Mouse (Mus musculus): ENCODE measurements around the gene Avpr2. TPM values are rescaled to one million over a fixed set of nuclear protein-coding genes. Genes with fewer than 3 reads are reported as not detected.

Avpr2 gene
- 0.18 TPM in 1 of 2 replicates, not detected in the other for polyA plus RNA-seq (2012; ENCODE audit: low replicate concordance)

DNA sequence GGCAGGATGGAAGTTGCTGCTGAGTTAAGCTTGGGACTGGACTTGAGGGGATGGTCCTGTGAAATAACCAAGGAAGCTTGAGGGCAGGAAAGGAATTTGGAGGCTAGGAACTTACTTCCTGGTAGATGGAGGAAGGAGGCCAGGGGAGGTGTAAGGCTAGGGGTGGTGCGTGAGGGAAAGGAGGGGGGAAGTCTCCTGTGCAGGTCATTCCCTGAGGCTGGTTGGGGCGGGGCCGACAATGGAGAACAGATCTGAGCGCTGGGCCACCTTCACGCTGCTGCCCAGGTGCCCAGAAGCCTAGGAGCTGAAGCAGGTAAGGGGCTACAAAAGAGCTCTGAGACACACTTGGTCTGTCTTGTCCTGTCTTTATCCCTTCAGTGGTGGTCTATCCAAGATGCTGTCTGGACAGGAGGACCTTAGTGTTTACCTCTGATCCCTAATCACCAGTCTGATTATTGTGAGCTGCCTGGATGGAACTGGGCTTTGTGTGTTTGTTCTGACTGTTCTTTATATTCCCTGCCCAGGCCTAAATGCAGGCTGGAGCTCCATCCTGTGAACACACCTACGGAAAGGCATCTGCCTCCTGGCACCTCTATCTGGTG is at the start of gene Avpr2:
Gene Avpr2, plus strand, starts transcription at position 552 of the 602 bp plus-strand sequence.

DNA sequence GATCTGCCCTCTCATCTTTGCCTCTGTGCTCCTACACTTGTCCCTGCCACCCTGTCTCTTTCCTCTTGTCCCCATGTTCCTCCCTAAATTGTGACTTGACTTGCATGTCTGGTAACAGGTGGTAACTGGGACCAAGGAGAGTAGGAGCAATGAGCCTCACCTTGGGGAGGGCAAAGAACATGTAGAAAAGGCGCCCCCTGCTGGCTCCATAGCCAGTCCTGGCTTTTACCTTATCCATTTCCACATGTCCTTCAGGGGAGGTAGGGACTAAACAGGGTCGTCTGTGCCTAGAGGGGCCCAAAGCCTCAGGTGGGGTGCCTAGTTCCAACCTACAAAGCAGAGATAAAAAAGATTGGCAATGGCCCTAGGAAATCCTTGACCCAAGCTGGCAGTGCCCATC is 3.8 kb downstream of the Avpr2 start, which contains the start of gene L1cam:
Gene L1cam, minus strand, starts transcription at position 387 of the 400 bp plus-strand sequence.

DNA sequence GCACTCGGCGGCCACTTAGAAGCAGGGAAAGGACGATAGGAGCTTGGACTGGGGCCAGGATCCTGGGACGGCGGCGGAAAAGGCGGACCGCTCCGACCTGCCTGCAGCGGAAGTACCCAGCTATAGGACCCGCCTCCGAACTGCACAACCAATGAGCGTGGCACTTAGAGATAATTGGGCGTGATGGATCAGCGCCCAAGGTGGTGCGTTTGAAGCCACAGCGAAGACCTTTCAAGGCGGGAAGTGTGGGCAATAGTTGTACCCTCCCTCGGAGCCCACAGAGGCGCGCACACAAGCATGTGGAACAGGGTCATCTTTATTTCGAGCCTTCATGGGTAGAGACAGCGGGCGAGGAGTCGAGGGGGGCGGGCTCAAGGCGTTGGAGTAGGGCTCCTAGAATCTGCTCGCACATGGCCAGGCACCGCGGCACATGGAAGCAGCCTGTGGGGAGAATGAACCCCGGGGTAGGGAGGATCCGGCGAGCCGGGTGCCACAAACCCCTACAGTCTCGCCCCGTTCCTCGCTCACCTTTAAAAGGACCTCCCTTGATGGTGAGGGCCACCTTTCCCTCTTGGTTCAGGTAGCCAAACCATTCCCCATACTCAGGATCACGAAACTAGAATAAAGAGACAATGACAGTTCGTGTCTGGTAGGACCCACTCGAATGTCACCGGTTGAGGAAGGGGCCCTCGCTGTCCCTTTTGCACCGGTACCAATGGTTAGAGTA is 30.1 kb downstream of the Avpr2 start, which contains the start of the genes Arhgap4 and Naa10:
Gene Arhgap4, minus strand, starts transcription at position 48 of the 727 bp plus-strand sequence.
Gene Naa10, minus strand, starts transcription at position 122 of the 727 bp plus-strand sequence.

DNA sequence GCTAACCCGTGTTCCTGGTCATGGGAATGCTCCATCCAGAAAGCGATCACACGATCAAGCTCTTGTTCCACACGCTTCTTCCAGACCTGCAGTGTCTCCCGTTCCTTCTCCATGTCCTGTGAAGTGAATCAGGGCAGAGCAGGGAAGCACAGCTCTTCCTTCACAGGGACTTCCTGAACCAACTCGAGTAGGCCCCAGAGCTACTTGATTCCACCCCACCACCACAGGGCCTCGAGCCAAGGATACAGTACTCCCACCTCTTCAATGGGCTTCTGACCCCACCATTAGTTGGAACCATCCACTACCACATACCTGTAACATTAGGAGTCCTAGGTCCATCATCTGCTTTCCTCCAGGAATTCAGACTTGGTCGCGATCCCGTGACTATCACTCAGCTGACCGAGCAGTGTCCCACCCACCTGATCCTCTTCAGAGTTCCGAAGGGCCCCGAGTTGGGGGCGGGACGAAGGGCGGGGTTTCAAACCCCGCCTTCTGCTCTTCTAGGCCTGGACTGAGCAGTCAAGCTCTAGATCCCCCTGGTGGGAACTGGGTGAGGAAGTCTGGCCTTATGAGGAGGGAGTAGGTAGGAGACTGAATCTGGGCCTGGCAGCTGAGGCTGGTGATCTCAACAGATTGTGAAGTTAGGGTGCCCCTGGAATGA is 38.6 kb downstream of the Avpr2 start, which contains the start of gene Renbp:
Gene Renbp, minus strand, starts transcription at position 449 of the 661 bp plus-strand sequence.

Other genes starting within 250 kb of the Avpr2 start
- 1.2 and 2.0 TPM in 2 replicates for gene Pnck, start 232.0 kb upstream of the Avpr2 start, polyA plus RNA-seq (2012; ENCODE audit: low replicate concordance)
- 0.40 and 0.71 TPM in 2 replicates for gene Slc6a8, start 219.0 kb upstream of the Avpr2 start, polyA plus RNA-seq (2012; ENCODE audit: low replicate concordance)
- 12.8 and 19.7 TPM in 2 replicates for gene Bcap31, start 175.9 kb upstream of the Avpr2 start, polyA plus RNA-seq (2012; ENCODE audit: low replicate concordance)
- 78.1 and 81.6 TPM in 2 replicates for gene Abcd1, start 175.5 kb upstream of the Avpr2 start, polyA plus RNA-seq (2012; ENCODE audit: low replicate concordance)
- 0.70 and 1.0 TPM in 2 replicates for gene Plxnb3, start 135.0 kb upstream of the Avpr2 start, polyA plus RNA-seq (2012; ENCODE audit: low replicate concordance)
- gene Srpk3, start 117.7 kb upstream of the Avpr2 start, polyA plus RNA-seq (2012; ENCODE audit: low replicate concordance) = 27.3 and 83.3 TPM in 2 replicates
- gene Idh3g, start 105.2 kb upstream of the Avpr2 start, polyA plus RNA-seq (2012; ENCODE audit: low replicate concordance) = 32.4 and 36.2 TPM in 2 replicates
- gene Ssr4, start 105.1 kb upstream of the Avpr2 start, polyA plus RNA-seq (2012; ENCODE audit: low replicate concordance) = 27.6 and 38.0 TPM in 2 replicates
- 3.1 and 12.5 TPM in 2 replicates for gene Pdzd4, start 67.1 kb upstream of the Avpr2 start, polyA plus RNA-seq (2012; ENCODE audit: low replicate concordance)
- gene L1cam, start 4.0 kb downstream of the Avpr2 start, polyA plus RNA-seq (2012; ENCODE audit: low replicate concordance) = 11.5 and 12.7 TPM in 2 replicates
- gene Arhgap4, start 29.8 kb downstream of the Avpr2 start, polyA plus RNA-seq (2012; ENCODE audit: low replicate concordance) = 152 and 195 TPM in 2 replicates
- gene Naa10, start 29.8 kb downstream of the Avpr2 start, polyA plus RNA-seq (2012; ENCODE audit: low replicate concordance) = 25.9 and 90.4 TPM in 2 replicates
- gene Renbp, start 38.7 kb downstream of the Avpr2 start, polyA plus RNA-seq (2012; ENCODE audit: low replicate concordance) = 6.6 and 57.7 TPM in 2 replicates
- gene Hcfc1, start 74.3 kb downstream of the Avpr2 start, polyA plus RNA-seq (2012; ENCODE audit: low replicate concordance) = 126 and 142 TPM in 2 replicates
- 398 and 639 TPM in 2 replicates for gene Irak1, start 131.8 kb downstream of the Avpr2 start, polyA plus RNA-seq (2012; ENCODE audit: low replicate concordance)
- not detected in 2 replicates for gene Opn1mw, start 235.4 kb downstream of the Avpr2 start, polyA plus RNA-seq (2012; ENCODE audit: low replicate concordance)
- gene Mecp2, start 243.3 kb downstream of the Avpr2 start, polyA plus RNA-seq (2012; ENCODE audit: low replicate concordance) = 49.9 and 81.9 TPM in 2 replicates

Measured in hematopoietic multipotent progenitor cell, adult 10-12 weeks (in vitro differentiated cells).